In genomic region chr17:69973991-69974390, GRCm38 (mm10) we compare ENCODE assay signal across 16 mouse cellular contexts. TPM values are rescaled to one million over a fixed set of nuclear protein-coding genes. Genes with fewer than 3 reads are reported as not detected.
DNase-seq lines count a peak whose midpoint lies in the region; TF ChIP-seq lines count a peak whose summit lies in the region.
"Had no signal": no experiment of that assay in that cellular context is flagged by ENCODE, and none has a peak within 500 bp of the region (broad histone marks: within the 10 kb centered on the region; RNA-seq: fewer than 3 reads in every experiment).

No protein-coding gene starts in this region.

- TF ChIP-seq CTCF in lung, adult 2 months (IDR thresholded peaks at IDR 0.05; ENCODE audit: insufficient read depth, low read length): no peak

- H3K4me3 ChIP-seq in lung, adult 2 months (replicated peaks; ENCODE audit: extremely low read depth, low read depth, low read length): no peak overlapping the region
- H3K4me3 ChIP-seq: embryonic facial prominence, embryonic 13.5 days; heart, embryonic 13.5 days; intestine, embryonic 15.5 days; limb, embryonic 12.5 days; liver, embryonic 12.5 days had no signal

- 41% methylated on average over 6 of the region's 6 CpGs for WGBS in lung, adult 2 months

- H3K4me1 ChIP-seq in lung, adult 2 months (ENCODE audit: control insufficient read depth, insufficient read depth, low read length): no peaks in the 10 kb centered on the region

- no peak for TF ChIP-seq POLR2A in lung, adult 2 months (IDR thresholded peaks at IDR 0.05; ENCODE audit: borderline replicate concordance, extremely low read depth, low read depth, low read length)

- peak; percentile 19 to 33 for DNase-seq in cerebellum, postnatal 36 days
- no peak for DNase-seq in cerebellum, adult 11-12 months
- peak; percentile 25 for DNase-seq in ovary, postnatal 36 days (ENCODE audit: low spot score)
- no peak for DNase-seq in ovary, postnatal 10 days (ENCODE audit: low spot score)
- DNase-seq in adrenal gland, postnatal 14 days: peak; percentile 51
- peak; percentile 26 for DNase-seq in testis, postnatal 14 days (ENCODE audit: low spot score)
- DNase-seq in lung, adult 2 months: no peak
- DNase-seq: lung, embryonic 14.5 days; lung, postnatal 36 days; thymus, postnatal 14 days had no signal

RNA-seq across cellular contexts. Expression of gene Dlgap1, which starts 5.1 kb away (rescaled TPM):
- total RNA-seq in adrenal gland, postnatal 14 days (2021): 21.1 and 26.8 TPM in 2 replicates
- 0.29 and 0.63 TPM in 2 replicates for polyA plus RNA-seq in lung, adult 2 months (2012; rRNA removed)
- total RNA-seq: granulocyte monocyte progenitor cell, adult 5-6 weeks had no signal

Comparison
In these comparisons a context has a peak if more than half of its experiments do, and no peak if none do; other contexts are left out.
1. DNase-seq: peak in cerebellum, postnatal 36 days (2 of 2), ovary, postnatal 36 days (single experiment), adrenal gland, postnatal 14 days (single experiment) and testis, postnatal 14 days (single experiment); none in cerebellum, adult 11-12 months (single experiment), ovary, postnatal 10 days (single experiment) and lung, adult 2 months (single experiment).